Mouse (Mus musculus) heart, postnatal 36 days (tissue): ENCODE data around the gene Polr2l. TPM values are rescaled to one million over a fixed set of nuclear protein-coding genes. Genes with fewer than 3 reads are reported as not detected.

Source experiments
- total RNA-seq, 2 experiments: library from RNA; stranded (reverse); gene quantifications; 2 replicates each; pipeline ENCODE4 v1.2.3; 2021

The Polr2l gene
- total RNA-seq, 2 experiments from 2014 or later = 76.0 to 83.7 TPM

Other genes with a start within 250 kb of the Polr2l start
- gene Phrf1, start 246.3 kb downstream of the Polr2l start, total RNA-seq = 10 to 100 TPM; 31.9 to 36.5 TPM
- gene Irf7, start 208.7 kb downstream of the Polr2l start, total RNA-seq = 1 to 10 TPM; 4.1 to 8.6 TPM
- not detected for gene Cdhr5, start 198.3 kb downstream of the Polr2l start, total RNA-seq
- not detected for gene Sct, start 196.0 kb downstream of the Polr2l start, total RNA-seq
- gene Drd4, start 183.1 kb downstream of the Polr2l start, total RNA-seq = not detected
- 10 to 100 TPM; 16.5 to 17.1 TPM for gene Deaf1, start 147.4 kb downstream of the Polr2l start, total RNA-seq
- 10 to 100 TPM; 13.5 to 14.8 TPM for gene Tmem80, start 147.4 kb downstream of the Polr2l start, total RNA-seq
- 1 to 10 TPM; 3.3 to 3.7 TPM for gene Eps8l2, start 136.3 kb downstream of the Polr2l start, total RNA-seq
- 100 to 1,000 TPM; 114 to 116 TPM for gene Taldo1, start 82.9 kb downstream of the Polr2l start, total RNA-seq
- 10 to 100 TPM; 14.9 to 16.7 TPM for gene Gatd1, start 61.0 kb downstream of the Polr2l start, total RNA-seq
- gene Cend1, start 45.6 kb downstream of the Polr2l start, total RNA-seq = 1 to 10 TPM in 1 of 2 experiments, under 1 TPM in 1; 0.80 to 1.5 TPM
- gene Slc25a22, start 37.2 kb downstream of the Polr2l start, total RNA-seq = 10 to 100 TPM; 60.0 to 96.2 TPM
- gene Pidd1, start 31.1 kb downstream of the Polr2l start, total RNA-seq = under 1 TPM; 0.60 to 0.78 TPM
- 100 to 1,000 TPM; 885 to 891 TPM for gene Rplp2, start 27.8 kb downstream of the Polr2l start, total RNA-seq
- 100 to 1,000 TPM; 552 to 604 TPM for gene Pnpla2, start 19.9 kb downstream of the Polr2l start, total RNA-seq
- 10 to 100 TPM; 24.1 to 24.2 TPM for gene Cracr2b, start 14.0 kb downstream of the Polr2l start, total RNA-seq
- 100 to 1,000 TPM; 299 to 300 TPM for gene Cd151, start 7.7 kb downstream of the Polr2l start, total RNA-seq
- 10 to 100 TPM; 27.3 to 44.1 TPM for gene Tspan4, start 108 bp upstream of the Polr2l start, total RNA-seq
- gene Chid1, start 64.7 kb upstream of the Polr2l start, total RNA-seq = 10 to 100 TPM; 43.2 to 48.5 TPM
- gene Ap2a2, start 87.0 kb upstream of the Polr2l start, total RNA-seq = 10 to 100 TPM; 54.9 to 57.6 TPM
- gene Muc6, start 180.2 kb upstream of the Polr2l start, total RNA-seq = not detected
- not detected for gene Muc2, start 215.2 kb upstream of the Polr2l start, total RNA-seq